Mouse (Mus musculus) brown adipose tissue, adult 24 weeks (tissue): ENCODE data around the gene Olfr1178. TPM values are rescaled to one million over a fixed set of nuclear protein-coding genes. Genes with fewer than 3 reads are reported as not detected.

Source experiments
- H3K27ac ChIP-seq: fragments of 200-500 bp; replicated peaks from 2 replicates; pipeline ENCODE4 v1.5.1; 2012; ENCODE audit warnings: low read depth, mild to moderate bottlenecking, low read length
- H3K4me1 ChIP-seq: fragments of 200-500 bp; 2 replicates; pipeline ENCODE4 v1.6.1; 2012; ENCODE audit warnings: low read length, mixed read lengths; ENCODE audit not compliant: control insufficient read depth, insufficient read depth, insufficient read length
- H3K4me3 ChIP-seq: fragments of 200-500 bp; 2 replicates; pipeline ENCODE4 v1.5.1; 2012; ENCODE audit warnings: low read depth, mild to moderate bottlenecking, low read length, moderate library complexity; ENCODE audit not compliant: insufficient read depth
- polyA plus RNA-seq: library from polyadenylated mRNA; stranded (reverse); fragments of >200 nt; gene quantifications from 2 replicates; pipeline ENCODE4 v1.2.4, GENCODE M21; 2012; ENCODE audit not compliant: missing spikeins, insufficient read depth, insufficient read length

Gene Olfr1178
- polyA plus RNA-seq = not detected in 2 replicates

DNA sequence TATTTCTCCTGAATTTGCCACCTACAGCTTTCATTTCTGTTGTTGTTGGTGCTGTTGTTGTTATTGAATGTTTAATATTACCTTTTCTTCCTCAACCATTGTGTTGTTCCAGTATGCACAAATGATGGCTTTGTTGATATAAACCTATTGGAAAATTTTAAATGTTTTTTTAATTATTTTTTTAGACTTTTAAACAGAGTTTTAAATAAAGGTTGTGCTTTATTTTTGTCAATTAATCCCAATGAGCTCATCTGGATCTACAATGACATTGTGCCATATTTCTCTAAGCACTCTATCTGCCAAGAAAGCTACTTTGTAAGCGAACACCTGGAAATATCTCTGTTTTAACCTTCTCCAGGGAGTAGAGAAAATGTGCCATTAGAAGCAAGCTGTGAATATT is at the start of gene Olfr1178:
Olfr1178 (plus strand) TSS at position 301 of the 400 bp plus-strand sequence.
- H3K4me3 ChIP-seq = no peak within 1 kb of the TSS
- H3K27ac ChIP-seq = no peak within 1 kb of the TSS
- H3K4me1 ChIP-seq = no peaks in the 10 kb centered on the region

DNA sequence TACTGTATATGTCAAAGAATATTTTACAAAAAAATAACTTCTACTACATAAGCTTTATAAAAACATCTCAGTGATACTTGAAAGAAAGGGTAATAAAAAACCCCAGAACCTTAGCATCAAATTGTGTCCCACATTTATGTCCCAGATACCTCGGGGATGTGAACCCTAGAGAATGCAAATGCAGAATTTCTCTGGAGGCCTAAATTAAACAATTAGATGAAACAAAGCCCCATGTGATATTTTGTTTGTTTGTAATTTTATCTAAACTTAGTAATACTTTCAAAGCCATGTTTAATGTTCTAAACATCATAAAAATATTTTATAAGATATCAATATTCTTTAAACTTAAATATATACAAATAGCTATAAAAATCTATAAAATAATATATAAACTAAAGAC is 40.5 kb upstream of the Olfr1178 start, which contains the start of gene Olfr1177-ps:
Olfr1177-ps (minus strand) TSS at position 101 of the 400 bp plus-strand sequence.
- Histone ChIP-seq H3K27ac (no peak within 1 kb of the TSS), H3K4me1 (no peaks in the 10 kb centered on the region), H3K4me3 (no peak within 1 kb of the TSS)

- Histone ChIP-seq H3K4me1 (no peaks in the 10 kb centered on the region), H3K4me3 (no peak overlapping the region), H3K27ac (no peak overlapping the region)
These were observed 30.6 kb upstream of the Olfr1178 start for GRCm38 (mm10) chr2:88356304-88356703.

GRCm38 (mm10) chr2:88406353-88406752 is 19.5 kb downstream of the Olfr1178 start, which contains the start of gene Olfr1179:
Olfr1179 (minus strand) TSS chr2:88406453.
- no peak within 1 kb of the TSS for H3K4me3 ChIP-seq
- H3K4me1 ChIP-seq = no peaks in the 10 kb centered on the region
- H3K27ac ChIP-seq = no peak within 1 kb of the TSS

DNA sequence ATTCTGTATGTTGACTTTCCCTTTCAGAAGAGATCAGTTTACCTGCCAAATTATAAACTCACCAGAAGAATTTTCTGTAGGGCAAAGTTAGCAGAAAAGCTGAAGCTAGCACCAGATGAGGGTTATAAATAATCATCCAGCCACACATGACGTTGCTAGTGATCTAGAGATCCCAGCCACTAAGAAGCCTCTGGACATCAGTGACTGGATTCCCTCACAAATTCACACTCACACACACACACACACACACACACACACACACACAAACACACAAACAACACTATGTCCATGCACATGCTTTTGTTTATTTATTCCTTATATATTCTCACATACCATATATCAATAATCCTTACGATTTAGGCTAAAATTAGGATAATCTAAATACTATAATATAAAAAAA is 32.2 kb downstream of the Olfr1178 start, which contains the start of gene Olfr1180:
Olfr1180 (minus strand) TSS at position 101 of the 400 bp plus-strand sequence.
- Histone ChIP-seq H3K4me3 (no peak within 1 kb of the TSS), H3K4me1 (no peaks in the 10 kb centered on the region), H3K27ac (no peak within 1 kb of the TSS)

DNA sequence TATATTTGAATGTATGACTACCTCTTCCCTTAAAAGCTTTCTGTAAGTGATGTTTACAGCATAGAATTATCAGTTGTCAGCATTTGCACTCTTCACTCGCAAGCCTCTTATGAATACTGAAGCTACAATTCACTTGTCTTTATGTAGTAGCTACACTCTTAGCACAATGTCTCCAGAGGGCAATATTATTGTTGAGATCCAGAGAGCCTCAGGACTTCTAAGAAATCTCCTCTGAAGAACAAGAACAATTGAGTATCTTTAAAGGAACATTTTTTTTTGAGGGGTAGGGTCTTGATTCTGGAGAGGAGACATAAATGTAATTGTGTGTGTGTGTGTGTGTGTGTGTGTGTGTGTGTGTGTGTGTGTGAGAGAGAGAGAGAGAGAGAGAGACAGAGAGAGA is 39.2 kb downstream of the Olfr1178 start, which contains the start of gene Olfr1181:
Olfr1181 (minus strand) TSS at position 101 of the 400 bp plus-strand sequence.
- H3K4me3 ChIP-seq = no peak within 1 kb of the TSS
- H3K4me1 ChIP-seq = no peaks in the 10 kb centered on the region
- H3K27ac ChIP-seq = no peak within 1 kb of the TSS

DNA sequence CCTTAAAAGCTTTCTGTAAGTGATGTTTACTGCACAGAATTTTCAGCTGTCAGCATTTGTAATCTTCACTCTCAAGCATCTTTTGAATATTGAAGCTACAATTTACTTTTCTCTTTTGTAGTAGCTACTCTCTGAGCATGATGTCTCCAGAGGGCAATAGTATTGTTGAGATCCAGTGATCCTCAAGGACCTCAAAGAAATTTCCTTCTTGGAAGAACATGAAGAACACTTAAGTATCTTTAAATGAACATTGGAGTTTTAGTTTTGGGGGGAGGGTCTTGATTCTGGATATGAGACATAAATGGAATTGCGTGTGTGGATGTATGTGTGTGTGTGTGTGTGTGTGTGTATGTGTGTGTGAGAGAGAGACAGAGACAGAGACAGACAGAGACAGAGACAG is 62.2 kb downstream of the Olfr1178 start, which contains the start of gene Gm13757:
Gm13757 (minus strand) TSS at position 101 of the 400 bp plus-strand sequence.
- no peak within 1 kb of the TSS for H3K4me3 ChIP-seq
- H3K4me1 ChIP-seq = no peaks in the 10 kb centered on the region
- no peak within 1 kb of the TSS for H3K27ac ChIP-seq

Other genes with a start within 250 kb of the Olfr1178 start
- not detected in 2 replicates for gene Olfr1167, start 231.9 kb upstream of the Olfr1178 start, polyA plus RNA-seq
- not detected in 2 replicates for gene Olfr1168, start 205.2 kb upstream of the Olfr1178 start, polyA plus RNA-seq
- not detected in 2 replicates for gene Olfr1170, start 158.7 kb upstream of the Olfr1178 start, polyA plus RNA-seq
- gene Olfr1173, start 107.2 kb upstream of the Olfr1178 start, polyA plus RNA-seq = not detected in 2 replicates
- gene Olfr1174-ps, start 71.9 kb upstream of the Olfr1178 start, polyA plus RNA-seq = not detected in 2 replicates
- not detected in 2 replicates for gene Olfr1175-ps, start 59.8 kb upstream of the Olfr1178 start, polyA plus RNA-seq
- not detected in 2 replicates for gene Olfr1176, start 50.3 kb upstream of the Olfr1178 start, polyA plus RNA-seq
- gene Olfr1177-ps, start 40.6 kb upstream of the Olfr1178 start, polyA plus RNA-seq = not detected in 2 replicates
- not detected in 2 replicates for gene Olfr1179, start 19.4 kb downstream of the Olfr1178 start, polyA plus RNA-seq
- not detected in 2 replicates for gene Olfr1180, start 32.1 kb downstream of the Olfr1178 start, polyA plus RNA-seq
- not detected in 2 replicates for gene Olfr1181, start 39.1 kb downstream of the Olfr1178 start, polyA plus RNA-seq
- not detected in 2 replicates for gene Gm13757, start 62.1 kb downstream of the Olfr1178 start, polyA plus RNA-seq
- not detected in 2 replicates for gene Olfr1183, start 67.8 kb downstream of the Olfr1178 start, polyA plus RNA-seq
- gene Olfr1184, start 96.5 kb downstream of the Olfr1178 start, polyA plus RNA-seq = not detected in 2 replicates
- gene Olfr1185-ps1, start 106.3 kb downstream of the Olfr1178 start, polyA plus RNA-seq = not detected in 2 replicates
- not detected in 2 replicates for gene Olfr1186, start 131.5 kb downstream of the Olfr1178 start, polyA plus RNA-seq
- not detected in 2 replicates for gene Olfr1188, start 169.9 kb downstream of the Olfr1178 start, polyA plus RNA-seq
- not detected in 2 replicates for gene Olfr1189, start 199.4 kb downstream of the Olfr1178 start, polyA plus RNA-seq